Mouse (Mus musculus): ENCODE results near the gene Slc16a14. TPM values are rescaled to one million over a fixed set of nuclear protein-coding genes. Genes with fewer than 3 reads are reported as not detected.

The Slc16a14 gene
- polyA plus RNA-seq, 1 experiment from 2014 or later: not detected

DNA sequence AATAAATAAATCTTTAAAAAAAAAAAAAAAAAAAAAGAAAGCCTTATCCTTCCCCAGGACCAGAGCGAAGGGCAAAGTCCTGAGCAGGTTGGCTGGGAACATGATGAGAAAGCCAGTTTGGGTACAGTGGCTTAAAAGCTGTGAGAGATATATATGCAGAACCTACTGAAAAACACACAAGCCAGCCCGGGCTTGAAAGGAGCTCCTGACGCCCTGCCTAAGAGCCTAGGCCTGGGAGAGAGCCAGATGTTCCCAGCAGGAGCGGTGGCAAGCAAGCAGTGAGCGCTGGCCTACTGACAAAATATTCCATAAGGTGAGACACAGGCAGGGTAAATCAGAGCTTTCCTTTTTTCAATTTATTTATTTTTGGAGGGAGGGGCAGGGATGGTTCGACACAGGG lies 68.7 kb downstream of the Slc16a14 start:
- WGBS: 87% methylated on average over 6 of the region's 6 CpGs
- Histone ChIP-seq H3K36me3 (ENCODE audit: control insufficient read depth, insufficient read depth) (no peaks in the 10 kb centered on the region), H3K9me3 (replicated peaks; ENCODE audit: control insufficient read depth, low read length) (no peaks in the 10 kb centered on the region), H3K4me3 (ENCODE audit: low read length) (no peak overlapping the region), H3K4me1 (ENCODE audit: control insufficient read depth, insufficient read depth, low read length) (no peaks in the 10 kb centered on the region), H3K27ac (ENCODE audit: low read length) (no peak overlapping the region), H3K27me3 (ENCODE audit: control insufficient read depth, insufficient read depth, low read length) (no peaks in the 10 kb centered on the region), H3K4me2 (ENCODE audit: low read depth, low read length) (no peak overlapping the region), H3K9ac (ENCODE audit: low read length) (no peak overlapping the region)
- no peak for ATAC-seq (replicated peaks; ENCODE audit: extremely low read depth, insufficient read depth, low FRiP score)

- Histone ChIP-seq H3K4me2 (ENCODE audit: low read depth, low read length) (no peak overlapping the region), H3K9ac (ENCODE audit: low read length) (no peak overlapping the region), H3K27me3 (ENCODE audit: control insufficient read depth, insufficient read depth, low read length) (no peaks in the 10 kb centered on the region), H3K27ac (ENCODE audit: low read length) (no peak overlapping the region), H3K36me3 (ENCODE audit: control insufficient read depth, insufficient read depth) (no peaks in the 10 kb centered on the region), H3K4me1 (ENCODE audit: control insufficient read depth, insufficient read depth, low read length) (0 out of 2 replicates have a peak, but pooled peaks cover 6% of the 10 kb centered on the region), H3K9me3 (replicated peaks; ENCODE audit: control insufficient read depth, low read length) (no peaks in the 10 kb centered on the region), H3K4me3 (ENCODE audit: low read length) (no peak overlapping the region)
- 53% methylated on average over 2 of the region's 2 CpGs for WGBS
- ATAC-seq (replicated peaks; ENCODE audit: extremely low read depth, insufficient read depth, low FRiP score): no peak
These were observed 70.3 kb downstream of the Slc16a14 start for GRCm38 (mm10) chr1:84864645-84865044.

DNA sequence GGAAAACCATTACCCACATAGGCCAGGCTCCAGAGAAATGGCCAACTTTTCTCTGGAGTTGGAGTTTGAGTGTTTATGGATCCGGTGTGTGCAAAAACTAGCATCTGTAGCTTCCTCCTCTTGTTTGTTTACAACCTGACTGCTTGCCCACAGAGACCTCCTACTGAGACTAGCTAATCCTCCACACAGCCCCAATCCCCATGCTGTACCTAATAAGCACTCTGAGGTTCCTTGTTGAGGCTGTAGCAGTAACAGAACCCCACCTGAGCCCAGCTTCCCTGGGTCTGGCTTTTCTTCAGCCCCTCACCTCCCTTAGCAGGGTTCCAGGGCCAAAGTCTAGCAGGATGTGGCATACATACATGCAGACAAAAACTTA lies 73.7 kb downstream of the Slc16a14 start:
- Histone ChIP-seq H3K36me3 (ENCODE audit: control insufficient read depth, insufficient read depth) (no peaks in the 10 kb centered on the region), H3K27ac (ENCODE audit: low read length) (no peak overlapping the region), H3K27me3 (ENCODE audit: control insufficient read depth, insufficient read depth, low read length) (no peaks in the 10 kb centered on the region), H3K4me1 (ENCODE audit: control insufficient read depth, insufficient read depth, low read length) (0 out of 2 replicates have a peak, but pooled peaks cover 6% of the 10 kb centered on the region), H3K9me3 (replicated peaks; ENCODE audit: control insufficient read depth, low read length) (no peaks in the 10 kb centered on the region), H3K9ac (ENCODE audit: low read length) (no peak overlapping the region), H3K4me3 (ENCODE audit: low read length) (no peak overlapping the region), H3K4me2 (ENCODE audit: low read depth, low read length) (no peak overlapping the region)
- 69% methylated on average over 1 of the region's 1 CpGs for WGBS
- no peak for ATAC-seq (replicated peaks; ENCODE audit: extremely low read depth, insufficient read depth, low FRiP score)

GRCm38 (mm10) chr1:84860360-84861254 lies 74.3 kb downstream of the Slc16a14 start:
- Histone ChIP-seq H3K4me1 (ENCODE audit: control insufficient read depth, insufficient read depth, low read length) (0 out of 2 replicates have a peak, but pooled peaks cover 6% of the 10 kb centered on the region), H3K4me3 (ENCODE audit: low read length) (no peak overlapping the region), H3K27ac (ENCODE audit: low read length) (no peak overlapping the region), H3K9ac (ENCODE audit: low read length) (no peak overlapping the region), H3K27me3 (ENCODE audit: control insufficient read depth, insufficient read depth, low read length) (no peaks in the 10 kb centered on the region), H3K36me3 (ENCODE audit: control insufficient read depth, insufficient read depth) (no peaks in the 10 kb centered on the region), H3K4me2 (ENCODE audit: low read depth, low read length) (no peak overlapping the region), H3K9me3 (replicated peaks; ENCODE audit: control insufficient read depth, low read length) (no peaks in the 10 kb centered on the region)
- 62% methylated on average over 10 of the region's 10 CpGs for WGBS
- ATAC-seq (replicated peaks; ENCODE audit: extremely low read depth, insufficient read depth, low FRiP score): no peak

DNA sequence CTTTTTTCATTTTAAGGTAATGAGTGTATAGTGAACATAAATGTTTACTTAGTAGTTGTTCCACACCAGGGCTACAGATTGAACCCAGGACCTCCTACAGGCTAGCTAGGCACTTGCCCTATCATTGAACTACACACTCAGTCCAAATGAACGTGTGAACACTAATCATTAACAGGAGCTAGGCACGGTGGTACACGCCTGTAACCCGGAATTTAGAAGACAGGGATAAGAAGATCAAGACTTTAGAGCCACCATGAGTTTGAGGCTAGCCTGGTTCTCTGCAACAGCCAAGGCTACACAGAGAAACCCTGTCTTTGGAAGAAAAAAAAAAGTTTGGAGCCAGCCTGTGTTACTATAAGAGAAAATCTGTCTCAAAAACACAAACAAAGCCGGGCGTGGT lies 75.3 kb downstream of the Slc16a14 start:
- ATAC-seq (replicated peaks; ENCODE audit: extremely low read depth, insufficient read depth, low FRiP score): no peak
- WGBS: 92% methylated on average over 6 of the region's 6 CpGs
- Histone ChIP-seq H3K9me3 (replicated peaks; ENCODE audit: control insufficient read depth, low read length) (no peaks in the 10 kb centered on the region), H3K27me3 (ENCODE audit: control insufficient read depth, insufficient read depth, low read length) (no peaks in the 10 kb centered on the region), H3K36me3 (ENCODE audit: control insufficient read depth, insufficient read depth) (no peaks in the 10 kb centered on the region), H3K4me3 (ENCODE audit: low read length) (no peak overlapping the region), H3K27ac (ENCODE audit: low read length) (no peak overlapping the region), H3K4me1 (ENCODE audit: control insufficient read depth, insufficient read depth, low read length) (0 out of 2 replicates have a peak, but pooled peaks cover 6% of the 10 kb centered on the region), H3K4me2 (ENCODE audit: low read depth, low read length) (no peak overlapping the region), H3K9ac (ENCODE audit: low read length) (no peak overlapping the region)

Other genes starting within 250 kb of the Slc16a14 start
- 0.38 and 0.51 TPM in 2 replicates for gene Dner, start 238.9 kb downstream of the Slc16a14 start, polyA plus RNA-seq (2015; fragmentation: Nextera tagmentation; extraction: Ambion mirVana)
- 6.9 and 10.0 TPM in 2 replicates for gene Fbxo36, start 95.3 kb downstream of the Slc16a14 start, polyA plus RNA-seq (2015; fragmentation: Nextera tagmentation; extraction: Ambion mirVana)
- gene Trip12, start 94.6 kb downstream of the Slc16a14 start, polyA plus RNA-seq (2015; fragmentation: Nextera tagmentation; extraction: Ambion mirVana): 48.9 and 50.6 TPM in 2 replicates
- gene Gm10553, start 165.0 kb upstream of the Slc16a14 start, polyA plus RNA-seq (2015; fragmentation: Nextera tagmentation; extraction: Ambion mirVana): not detected in 2 replicates
- not detected in 2 replicates for gene A530032D15Rik, start 174.7 kb upstream of the Slc16a14 start, polyA plus RNA-seq (2015; fragmentation: Nextera tagmentation; extraction: Ambion mirVana)